Mouse (Mus musculus) limb, embryonic 10.5 days (tissue): ENCODE measurements at regions not wholly inside any gene's neighbourhood (a gene's known extent, or its start where the extent isn't known, plus 50 kb on each side); places are given as distances from the start of the nearest gene placed in this dataset. TPM values are rescaled to one million over a fixed set of nuclear protein-coding genes. Genes with fewer than 3 reads are reported as not detected.

Experiments
- DNase-seq: peaks from one replicate; pipeline ENCODE4 v3.0.0-alpha.2; 2017; ENCODE audit warnings: low spot score
- H3K27ac ChIP-seq: fragments of 300-500 bp; sonication (generic); 2 replicates; pipeline ENCODE4 v1.5.1; 2016; ENCODE audit warnings: mild to moderate bottlenecking
- H3K27me3 ChIP-seq: fragments of 300-500 bp; sonication (generic); 2 replicates; pipeline ENCODE4 v1.6.1; 2016; ENCODE audit warnings: low read depth, mild to moderate bottlenecking; ENCODE audit not compliant: poor library complexity, severe bottlenecking
- H3K36me3 ChIP-seq: fragments of 300-500 bp; sonication (generic); 2 replicates; pipeline ENCODE4 v1.6.1; 2016; ENCODE audit warnings: mild to moderate bottlenecking, moderate library complexity
- H3K4me1 ChIP-seq: fragments of 300-500 bp; sonication (generic); 2 replicates; pipeline ENCODE4 v1.6.1; 2016
- H3K4me3 ChIP-seq: fragments of 300-500 bp; sonication (generic); 2 replicates; pipeline ENCODE4 v1.5.1; 2016; ENCODE audit warnings: mild to moderate bottlenecking, moderate library complexity
- H3K9me3 ChIP-seq: fragments of 300-500 bp; sonication (generic); replicated peaks from 2 replicates; pipeline ENCODE4 v1.6.1; 2016; ENCODE audit warnings: mild to moderate bottlenecking
- WGBS: fragments of 180-500 bp; shearing (Covaris S2); methylation state at CpG from one replicate; pipeline ENCODE4 v1.1.7; 2016; 5-methylcytosine and 5-hydroxymethylcytosine counted together
- microRNA-seq: library from miRNA; unstranded; fragments of <30 nt; microRNA quantifications from one replicate; pipeline ENCODE4, GENCODE M21; 2017

DNA sequence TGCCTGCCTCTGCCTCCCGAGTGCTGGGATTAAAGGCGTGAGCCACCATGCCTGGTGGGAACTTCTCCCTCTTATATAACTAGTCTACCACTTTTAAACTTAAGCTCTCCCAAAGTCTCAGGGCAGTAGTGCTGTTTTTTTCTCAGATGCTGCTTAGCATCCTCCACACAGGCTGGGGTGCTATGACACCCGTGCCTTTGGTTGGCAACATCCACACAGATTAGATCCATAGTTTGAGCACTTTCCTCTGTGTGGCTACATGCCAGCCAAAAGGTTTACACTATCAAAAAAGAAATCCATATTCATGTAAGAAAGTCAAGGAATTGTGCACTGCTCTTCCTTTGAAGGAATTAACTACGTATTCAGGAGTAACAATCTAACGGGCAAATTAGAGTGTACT lies 72.1 kb upstream of the Cnr1 start:
- 95% methylated on average over 5 of the region's 5 CpGs for WGBS
- no peak for DNase-seq
- H3K9me3 ChIP-seq, result no peaks in the 10 kb centered on the region
- no peak overlapping the region for H3K4me3 ChIP-seq
- no peaks in the 10 kb centered on the region for H3K4me1 ChIP-seq
- no peaks in the 10 kb centered on the region for H3K27me3 ChIP-seq
- no peaks in the 10 kb centered on the region for H3K36me3 ChIP-seq
- H3K27ac ChIP-seq, result no peak overlapping the region

DNA sequence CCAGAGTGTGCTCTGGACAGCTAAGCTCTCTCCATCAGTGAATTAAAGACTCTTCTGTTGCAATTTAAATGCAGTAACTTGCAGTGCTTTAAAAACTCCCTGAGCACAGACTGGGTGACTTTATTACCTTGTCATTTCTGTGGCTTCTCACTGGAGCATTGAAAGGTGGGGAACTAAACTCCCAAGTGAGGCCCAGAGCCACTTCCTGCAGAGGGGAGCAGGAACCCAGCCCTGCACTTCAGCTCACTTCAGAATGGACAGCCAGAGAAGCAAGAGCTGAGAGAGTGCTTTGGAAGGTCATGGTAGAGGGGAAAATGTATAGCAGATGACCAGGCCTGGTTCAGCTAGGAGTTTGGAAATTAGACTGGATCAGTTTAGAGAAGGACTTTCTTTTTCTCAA lies 69.3 kb upstream of the Cnr1 start:
- H3K9me3 ChIP-seq, result no peaks in the 10 kb centered on the region
- no peak overlapping the region for H3K4me3 ChIP-seq
- no peaks in the 10 kb centered on the region for H3K27me3 ChIP-seq
- H3K4me1 ChIP-seq, result no peaks in the 10 kb centered on the region
- no peak overlapping the region for H3K27ac ChIP-seq
- no peaks in the 10 kb centered on the region for H3K36me3 ChIP-seq
- no peak for DNase-seq

DNA sequence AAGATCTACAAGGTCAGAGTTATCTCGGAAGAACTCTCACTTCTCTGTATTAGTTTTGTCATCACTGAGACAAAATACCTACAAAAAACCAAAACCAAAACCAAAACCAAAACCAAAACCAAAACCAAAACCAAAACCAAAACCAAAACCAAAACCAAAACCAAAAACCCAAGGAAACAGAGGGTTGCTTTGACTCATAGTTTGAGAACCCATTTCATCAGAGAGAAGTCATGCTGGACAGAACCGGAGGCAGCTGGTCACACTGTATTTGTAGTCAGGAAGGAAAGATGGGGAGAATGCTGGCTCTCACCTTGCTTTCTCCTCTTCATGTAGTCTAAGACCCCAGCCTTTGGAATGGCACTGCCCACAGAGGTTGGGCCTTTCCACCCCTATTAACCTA lies 57.3 kb upstream of the Cnr1 start:
- WGBS, result 96% methylated on average over 2 of the region's 2 CpGs
- no peak overlapping the region for H3K27ac ChIP-seq
- no peaks in the 10 kb centered on the region for H3K27me3 ChIP-seq
- H3K9me3 ChIP-seq, result no peaks in the 10 kb centered on the region
- no peaks in the 10 kb centered on the region for H3K4me1 ChIP-seq
- no peak overlapping the region for H3K4me3 ChIP-seq
- no peaks in the 10 kb centered on the region for H3K36me3 ChIP-seq
- no peak for DNase-seq

DNA sequence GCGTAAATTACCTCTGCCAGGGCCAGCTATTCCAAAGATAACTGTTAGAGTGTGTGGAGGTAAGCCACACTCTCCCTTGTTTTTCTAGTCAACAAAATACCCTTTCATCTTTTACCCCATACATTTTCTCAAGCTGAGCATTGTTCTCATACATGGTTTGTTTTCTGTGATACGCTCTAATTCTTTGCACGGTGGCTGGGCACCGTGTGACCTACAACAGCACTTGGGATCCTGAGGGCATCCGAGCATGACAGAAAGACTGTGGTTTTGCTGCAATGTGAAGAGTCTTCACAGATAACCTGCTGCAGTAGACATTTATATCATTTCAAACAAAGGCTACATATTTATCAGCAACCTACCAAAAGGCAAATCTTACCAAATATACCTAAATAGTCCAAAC lies 55.1 kb upstream of the Cnr1 start:
- no peaks in the 10 kb centered on the region for H3K9me3 ChIP-seq
- H3K4me1 ChIP-seq, result no peaks in the 10 kb centered on the region
- DNase-seq, result no peak
- H3K36me3 ChIP-seq, result no peaks in the 10 kb centered on the region
- H3K27me3 ChIP-seq, result no peaks in the 10 kb centered on the region
- no peak overlapping the region for H3K4me3 ChIP-seq
- 79% methylated on average over 5 of the region's 5 CpGs for WGBS
- H3K27ac ChIP-seq, result no peak overlapping the region

Small RNAs in the stretch of these regions (microRNA-seq; reads per million reads assigned to microRNA genes)
- gene Gm23304, result not detected
